Mouse (Mus musculus) neural tube, embryonic 13.5 days (tissue): Measurements from ENCODE around the gene Adamts2. TPM values are rescaled to one million over a fixed set of nuclear protein-coding genes. Genes with fewer than 3 reads are reported as not detected.

Source experiments
- ATAC-seq: fragments of 200-750 bp; cut with Nextera tagmentation; 2 replicates; pipeline ENCODE4 v1.8.0; 2017; ENCODE audit warnings: low read depth, mild to moderate bottlenecking, moderate TSS enrichment, moderate library complexity
- H3K27ac ChIP-seq: fragments of 300-500 bp; sonication (generic); replicated peaks from 2 replicates; pipeline ENCODE4 v1.5.1; 2015; ENCODE audit warnings: moderate library complexity, mild to moderate bottlenecking, inconsistent platforms
- H3K27me3 ChIP-seq: fragments of 300-500 bp; sonication (generic); 2 replicates; pipeline ENCODE4 v1.6.1; 2015; ENCODE audit warnings: mild to moderate bottlenecking, inconsistent platforms
- H3K36me3 ChIP-seq: fragments of 300-500 bp; sonication (generic); 2 replicates; pipeline ENCODE4 v1.6.1; 2015; ENCODE audit warnings: mild to moderate bottlenecking, inconsistent platforms
- H3K4me1 ChIP-seq: fragments of 300-500 bp; sonication (generic); replicated peaks from 2 replicates; pipeline ENCODE4 v1.6.1; 2015; ENCODE audit warnings: inconsistent platforms
- H3K4me2 ChIP-seq: fragments of 300-500 bp; sonication (generic); 2 replicates; pipeline ENCODE4 v1.6.1; 2015; ENCODE audit warnings: inconsistent platforms, mild to moderate bottlenecking, moderate library complexity
- H3K4me3 ChIP-seq: fragments of 300-500 bp; sonication (generic); 2 replicates; pipeline ENCODE4 v1.5.1; 2015; ENCODE audit warnings: mild to moderate bottlenecking, inconsistent platforms
- H3K9ac ChIP-seq: fragments of 300-500 bp; sonication (generic); 2 replicates; pipeline ENCODE4 v1.6.1; 2015; ENCODE audit warnings: moderate library complexity, mild to moderate bottlenecking, inconsistent platforms
- H3K9me3 ChIP-seq: fragments of 300-500 bp; sonication (generic); 2 replicates; pipeline ENCODE4 v1.6.1; 2016; ENCODE audit warnings: inconsistent platforms
- WGBS: fragments of 180-500 bp; shearing (Covaris S2); methylation state at CpG from one replicate; pipeline ENCODE4 v1.1.7; 2015; 5-methylcytosine and 5-hydroxymethylcytosine counted together
- polyA plus RNA-seq: library from polyadenylated mRNA; unstranded; fragments of >200 nt; fragmentation: Nextera tagmentation; extraction: Ambion mirVana; gene quantifications from 2 replicates; pipeline ENCODE4 v1.2.1, GENCODE M21; 2015

Adamts2 gene
- polyA plus RNA-seq, 1 experiment from 2014 or later: 3.7 TPM

DNA sequence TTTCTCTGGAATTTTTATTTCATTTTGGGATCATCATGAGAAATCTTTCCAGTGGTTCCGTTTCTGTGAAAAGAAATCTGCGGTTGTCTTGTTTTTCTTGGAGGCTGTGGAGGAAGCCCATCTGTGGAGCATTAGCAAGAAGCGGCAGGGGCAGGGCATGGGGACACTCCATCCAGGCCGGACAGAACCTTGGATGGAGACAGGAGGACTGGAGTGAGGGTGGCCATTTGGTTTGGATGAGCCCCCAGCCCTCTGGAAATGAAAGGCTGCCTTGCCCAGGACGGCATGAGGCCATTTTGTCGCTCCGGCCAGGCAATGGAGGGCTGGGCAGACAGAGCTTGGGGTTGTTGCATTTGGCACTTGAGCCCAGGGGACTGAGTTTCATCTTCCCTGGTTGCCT lies 80.1 kb downstream of the Adamts2 start:
- H3K9ac ChIP-seq: no peak overlapping the region
- no peak overlapping the region for H3K4me2 ChIP-seq
- no peaks in the 10 kb centered on the region for H3K27me3 ChIP-seq
- H3K4me1 ChIP-seq: no peaks in the 10 kb centered on the region
- H3K27ac ChIP-seq: no peak overlapping the region
- no peak for ATAC-seq
- 89% methylated on average over 7 of the region's 7 CpGs for WGBS
- H3K9me3 ChIP-seq: no peaks in the 10 kb centered on the region
- H3K4me3 ChIP-seq: no peak overlapping the region
- H3K36me3 ChIP-seq: no peaks in the 10 kb centered on the region

DNA sequence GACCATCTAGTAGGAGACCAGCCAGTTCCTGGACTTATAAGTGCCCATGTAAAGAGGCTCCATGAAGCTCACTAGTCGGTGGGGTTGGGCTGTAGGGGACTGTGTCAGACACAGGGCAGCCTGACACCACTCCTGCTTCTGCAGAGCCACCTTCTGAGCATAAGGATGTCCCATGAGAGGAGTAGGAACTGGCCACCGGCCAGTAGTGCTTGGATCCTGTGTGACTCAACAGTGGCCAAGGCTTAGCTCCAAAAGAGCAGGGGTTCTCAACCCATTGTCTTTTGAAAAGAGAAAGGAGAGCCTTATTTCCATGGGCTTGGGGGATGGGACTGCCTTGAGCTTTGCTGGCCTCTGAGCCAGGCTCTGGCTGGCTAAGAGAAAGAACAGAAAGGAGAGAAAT lies 81.9 kb downstream of the Adamts2 start:
- H3K4me3 ChIP-seq: no peak overlapping the region
- no peaks in the 10 kb centered on the region for H3K9me3 ChIP-seq
- no peaks in the 10 kb centered on the region for H3K27me3 ChIP-seq
- ATAC-seq: no peak
- H3K4me2 ChIP-seq: no peak overlapping the region
- H3K9ac ChIP-seq: no peak overlapping the region
- no peaks in the 10 kb centered on the region for H3K36me3 ChIP-seq
- H3K4me1 ChIP-seq: no peaks in the 10 kb centered on the region
- 82% methylated on average over 2 of the region's 2 CpGs for WGBS
- H3K27ac ChIP-seq: no peak overlapping the region

DNA sequence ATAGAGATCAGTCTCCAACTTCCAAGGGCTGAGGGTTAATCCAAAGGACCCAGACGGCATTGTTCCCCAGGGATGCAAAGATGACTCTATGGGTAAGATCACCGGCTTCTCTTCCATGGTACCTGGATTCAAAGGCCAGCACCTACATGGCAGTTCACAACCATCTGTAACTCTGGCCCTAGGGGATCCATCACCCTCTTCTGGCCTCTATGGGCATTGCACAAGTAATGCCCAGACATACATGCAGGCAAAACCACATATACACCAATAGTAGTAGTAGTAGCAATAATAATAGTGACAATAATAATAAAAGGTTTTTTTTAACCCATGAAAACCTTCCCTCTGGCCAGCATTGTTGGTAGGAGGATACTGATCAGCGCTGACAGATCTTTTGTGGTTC lies 86.7 kb downstream of the Adamts2 start:
- no peak for ATAC-seq
- Histone ChIP-seq H3K4me2 (no peak overlapping the region), H3K9me3 (no peaks in the 10 kb centered on the region), H3K4me3 (no peak overlapping the region), H3K9ac (no peak overlapping the region), H3K36me3 (no peaks in the 10 kb centered on the region), H3K27ac (no peak overlapping the region), H3K4me1 (no peaks in the 10 kb centered on the region), H3K27me3 (no peaks in the 10 kb centered on the region)
- WGBS: 87% methylated on average over 3 of the region's 3 CpGs

DNA sequence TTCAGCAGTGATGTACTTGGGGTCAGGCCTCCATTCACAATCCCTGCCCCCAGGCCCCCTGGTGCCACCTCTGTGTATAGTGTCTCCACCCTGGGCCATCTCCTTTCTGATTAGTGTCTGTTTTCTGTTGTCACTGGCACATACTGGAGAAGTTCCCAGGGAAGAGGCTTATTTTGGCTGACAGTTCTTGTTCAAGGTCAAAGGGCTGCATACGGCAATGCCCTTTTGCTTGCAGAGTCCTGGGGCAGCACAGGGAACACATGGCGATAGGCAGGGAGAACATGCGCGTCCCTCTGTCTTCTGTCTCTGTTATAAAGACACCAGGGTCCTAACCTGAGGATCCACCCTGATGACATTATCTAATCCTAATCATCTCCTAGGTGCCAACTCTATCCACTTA lies 87.8 kb downstream of the Adamts2 start:
- H3K4me1 ChIP-seq: no peaks in the 10 kb centered on the region

DNA sequence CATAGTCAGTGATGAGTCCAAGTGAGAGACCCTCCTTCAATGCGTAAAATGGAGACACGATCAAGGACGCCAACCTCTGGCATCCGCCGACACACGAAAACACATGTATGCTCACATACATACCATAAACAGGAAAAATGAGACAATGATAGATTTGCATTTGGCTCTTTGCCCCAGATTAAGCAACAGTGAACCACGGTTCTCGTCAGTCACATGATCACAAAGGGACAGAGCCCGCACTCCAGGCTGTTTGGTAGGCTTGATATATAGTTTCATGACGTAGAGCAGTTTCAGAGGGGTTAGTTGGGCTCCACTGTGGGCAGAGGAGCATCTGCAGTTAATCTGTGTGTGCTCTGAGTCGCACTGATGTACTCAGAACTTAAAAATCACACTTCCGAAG lies 98.1 kb downstream of the Adamts2 start:
- H3K9ac ChIP-seq: no peak overlapping the region
- H3K9me3 ChIP-seq: no peaks in the 10 kb centered on the region
- no peaks in the 10 kb centered on the region for H3K27me3 ChIP-seq
- no peak overlapping the region for H3K4me2 ChIP-seq
- ATAC-seq: no peak
- no peak overlapping the region for H3K4me3 ChIP-seq
- no peaks in the 10 kb centered on the region for H3K36me3 ChIP-seq
- no peaks in the 10 kb centered on the region for H3K4me1 ChIP-seq
- 88% methylated on average over 12 of the region's 12 CpGs for WGBS
- H3K27ac ChIP-seq: no peak overlapping the region

More for the DNA sequence above, 87.8 kb downstream of the Adamts2 start:
- no peak overlapping the region for H3K27ac ChIP-seq
- ATAC-seq: no peak
- H3K9me3 ChIP-seq: no peaks in the 10 kb centered on the region
- no peak overlapping the region for H3K9ac ChIP-seq
- no peaks in the 10 kb centered on the region for H3K27me3 ChIP-seq
- H3K4me3 ChIP-seq: no peak overlapping the region
- H3K36me3 ChIP-seq: no peaks in the 10 kb centered on the region
- WGBS: 93% methylated on average over 4 of the region's 4 CpGs
- H3K4me2 ChIP-seq: no peak overlapping the region

DNA sequence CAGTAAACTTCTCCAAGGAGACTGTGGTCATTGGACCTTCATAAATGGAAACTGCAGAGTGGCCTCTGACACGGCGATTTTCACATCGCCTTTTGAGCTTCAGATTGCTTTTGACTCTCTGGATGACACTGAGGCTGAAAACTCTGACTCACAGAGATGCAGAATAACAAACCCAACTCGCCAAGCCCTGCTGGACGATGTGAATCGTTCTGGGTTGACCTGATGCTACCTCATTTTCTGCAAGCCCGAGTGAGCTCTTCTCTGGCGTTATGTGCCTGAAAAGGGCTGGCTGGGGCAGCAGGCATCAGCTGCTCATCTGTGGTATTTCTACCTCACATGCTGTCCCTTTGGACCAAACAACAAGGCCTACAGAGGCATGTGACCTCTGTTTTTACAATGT lies 98.6 kb downstream of the Adamts2 start:
- no peak overlapping the region for H3K9ac ChIP-seq
- no peak overlapping the region for H3K4me2 ChIP-seq
- H3K4me1 ChIP-seq: no peaks in the 10 kb centered on the region
- no peaks in the 10 kb centered on the region for H3K27me3 ChIP-seq
- H3K4me3 ChIP-seq: no peak overlapping the region
- H3K9me3 ChIP-seq: no peaks in the 10 kb centered on the region
- no peak for ATAC-seq
- no peak overlapping the region for H3K27ac ChIP-seq
- WGBS: 89% methylated on average over 8 of the region's 8 CpGs
- no peaks in the 10 kb centered on the region for H3K36me3 ChIP-seq

DNA sequence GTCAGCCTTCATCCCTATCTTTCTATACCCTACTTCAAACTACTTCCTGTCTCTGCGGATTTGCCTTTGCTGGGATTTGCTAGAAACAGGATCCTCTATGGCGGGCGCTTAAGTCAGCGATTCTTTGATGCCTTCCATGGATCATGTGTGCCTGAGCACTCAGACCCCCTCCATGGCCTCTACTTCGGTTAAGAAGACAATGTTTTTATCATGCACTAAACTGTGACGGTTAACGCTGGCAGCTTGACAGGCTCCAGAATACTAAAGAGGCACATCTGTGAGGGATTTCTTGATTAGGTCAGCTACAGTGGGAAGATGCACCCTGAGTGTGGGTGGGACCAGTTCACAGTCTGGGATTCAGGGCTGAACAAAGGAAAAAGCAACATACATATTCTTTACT lies 101.5 kb downstream of the Adamts2 start:
- Histone ChIP-seq H3K27ac (no peak overlapping the region), H3K4me2 (no peak overlapping the region), H3K36me3 (no peaks in the 10 kb centered on the region), H3K4me1 (no peaks in the 10 kb centered on the region), H3K4me3 (no peak overlapping the region), H3K9ac (no peak overlapping the region), H3K9me3 (no peaks in the 10 kb centered on the region), H3K27me3 (no peaks in the 10 kb centered on the region)
- ATAC-seq: no peak
- 74% methylated on average over 7 of the region's 7 CpGs for WGBS

DNA sequence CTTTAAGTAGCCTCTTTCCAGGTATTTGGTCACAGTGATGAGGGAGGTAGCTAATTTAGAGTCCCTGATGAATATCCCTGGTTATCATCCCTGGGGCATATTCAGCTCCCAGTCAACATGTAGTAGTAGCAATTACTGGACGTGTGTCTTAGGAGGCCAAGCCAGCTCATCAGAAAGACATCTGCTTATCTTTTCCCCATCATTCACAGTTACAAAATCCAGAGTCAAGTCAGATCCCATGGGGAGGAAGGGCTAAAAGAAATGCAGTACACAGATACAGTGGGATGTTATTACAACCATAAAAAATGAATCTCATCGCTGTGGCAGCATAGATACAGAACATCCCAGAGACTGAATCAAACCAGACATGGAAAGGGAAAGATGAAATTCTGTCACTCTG lies 102.6 kb downstream of the Adamts2 start:
- Histone ChIP-seq H3K9me3 (no peaks in the 10 kb centered on the region), H3K36me3 (no peaks in the 10 kb centered on the region), H3K27ac (no peak overlapping the region), H3K9ac (no peak overlapping the region), H3K4me2 (no peak overlapping the region), H3K4me3 (no peak overlapping the region), H3K27me3 (no peaks in the 10 kb centered on the region), H3K4me1 (no peaks in the 10 kb centered on the region)
- 60% methylated on average over 2 of the region's 2 CpGs for WGBS
- ATAC-seq: no peak

DNA sequence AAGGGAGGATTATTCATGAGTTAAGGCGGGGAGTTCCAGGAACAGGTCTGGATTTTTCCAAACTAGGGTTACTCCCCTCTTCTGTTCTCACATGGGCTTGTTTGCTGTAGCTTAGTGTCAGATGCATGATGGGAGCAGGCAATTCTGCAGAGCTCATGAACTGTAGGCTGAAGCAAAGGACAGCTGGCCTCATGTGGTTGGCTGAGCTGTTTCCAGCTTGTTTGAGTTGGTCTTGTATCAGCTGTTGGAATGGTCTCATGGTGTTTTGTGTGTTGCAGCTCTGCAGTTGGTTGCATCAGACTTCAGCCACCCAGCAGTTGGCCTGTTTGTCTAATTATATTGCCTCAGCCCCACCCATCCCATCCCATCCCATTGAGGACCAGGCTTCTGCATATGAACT lies 105.4 kb downstream of the Adamts2 start:
- H3K4me3 ChIP-seq: no peak overlapping the region
- H3K4me2 ChIP-seq: no peak overlapping the region
- no peaks in the 10 kb centered on the region for H3K36me3 ChIP-seq
- WGBS: 88% methylated on average over 1 of the region's 1 CpGs
- no peak overlapping the region for H3K27ac ChIP-seq
- H3K9ac ChIP-seq: no peak overlapping the region
- 0 out of 2 replicates have a peak, but pooled peaks cover 4% of the 10 kb centered on the region for H3K4me1 ChIP-seq
- H3K9me3 ChIP-seq: no peaks in the 10 kb centered on the region
- no peaks in the 10 kb centered on the region for H3K27me3 ChIP-seq
- no peak for ATAC-seq

DNA sequence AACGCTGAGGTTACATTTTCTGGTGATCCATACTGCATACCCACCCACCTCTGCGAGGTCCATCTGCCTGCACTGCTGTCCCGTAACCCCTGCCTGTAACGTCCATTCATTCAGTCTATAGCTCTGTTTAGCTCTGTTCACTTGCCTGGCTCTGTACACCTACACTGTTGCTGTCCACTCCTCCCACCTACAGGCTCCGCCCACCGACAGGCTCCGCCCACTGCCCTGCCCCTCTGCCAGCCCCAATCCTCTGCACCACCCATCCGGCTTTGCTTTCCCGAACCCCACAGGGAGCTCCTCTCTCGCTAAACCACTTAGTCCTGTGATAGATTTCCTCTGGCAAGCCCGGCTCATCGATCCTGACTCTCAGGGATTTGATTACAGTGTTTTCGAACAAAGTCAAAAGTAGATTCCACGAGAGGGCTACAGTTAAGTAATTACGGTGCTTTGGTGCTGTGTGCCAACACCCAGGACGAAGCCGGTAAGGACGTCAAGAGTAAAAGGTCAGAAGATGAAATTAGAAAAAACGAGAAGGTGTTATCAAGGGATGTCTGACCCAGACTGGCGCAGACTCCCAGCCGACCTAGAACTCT lies 111.8 kb downstream of the Adamts2 start:
- Histone ChIP-seq H3K36me3 (no peaks in the 10 kb centered on the region), H3K27me3 (no peaks in the 10 kb centered on the region), H3K4me2 (no peak overlapping the region), H3K9ac (no peak overlapping the region), H3K4me1 (peaks cover 17% of the 10 kb centered on the region), H3K4me3 (no peak overlapping the region), H3K27ac (no peak overlapping the region), H3K9me3 (no peaks in the 10 kb centered on the region)
- no peak for ATAC-seq
- WGBS: 39% methylated on average over 21 of the region's 21 CpGs

DNA sequence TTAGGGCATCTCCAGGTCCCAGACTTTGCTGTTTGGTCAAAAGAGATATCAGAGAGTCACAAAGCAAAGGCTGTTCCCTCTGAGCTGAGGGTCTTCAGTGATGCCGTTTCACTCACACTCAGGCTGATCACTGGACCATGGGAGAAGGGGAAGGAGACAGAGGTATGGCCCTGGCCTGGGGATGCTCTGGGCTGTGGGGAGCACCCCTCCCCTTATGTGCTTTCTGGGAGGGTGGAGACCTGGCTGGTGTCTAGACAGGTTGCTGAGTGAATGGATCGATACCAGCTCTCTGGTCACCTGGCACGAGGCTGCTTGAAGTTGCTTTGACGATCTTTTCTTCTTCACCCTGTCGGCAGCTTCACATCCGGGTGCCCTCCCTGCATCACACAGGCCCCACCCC lies 113.2 kb downstream of the Adamts2 start:
- no peak for ATAC-seq
- Histone ChIP-seq H3K9ac (no peak overlapping the region), H3K9me3 (no peaks in the 10 kb centered on the region), H3K4me1 (peaks cover 17% of the 10 kb centered on the region), H3K27me3 (no peaks in the 10 kb centered on the region), H3K27ac (no peak overlapping the region), H3K4me2 (no peak overlapping the region), H3K4me3 (no peak overlapping the region), H3K36me3 (no peaks in the 10 kb centered on the region)
- WGBS: 59% methylated on average over 6 of the region's 6 CpGs

DNA sequence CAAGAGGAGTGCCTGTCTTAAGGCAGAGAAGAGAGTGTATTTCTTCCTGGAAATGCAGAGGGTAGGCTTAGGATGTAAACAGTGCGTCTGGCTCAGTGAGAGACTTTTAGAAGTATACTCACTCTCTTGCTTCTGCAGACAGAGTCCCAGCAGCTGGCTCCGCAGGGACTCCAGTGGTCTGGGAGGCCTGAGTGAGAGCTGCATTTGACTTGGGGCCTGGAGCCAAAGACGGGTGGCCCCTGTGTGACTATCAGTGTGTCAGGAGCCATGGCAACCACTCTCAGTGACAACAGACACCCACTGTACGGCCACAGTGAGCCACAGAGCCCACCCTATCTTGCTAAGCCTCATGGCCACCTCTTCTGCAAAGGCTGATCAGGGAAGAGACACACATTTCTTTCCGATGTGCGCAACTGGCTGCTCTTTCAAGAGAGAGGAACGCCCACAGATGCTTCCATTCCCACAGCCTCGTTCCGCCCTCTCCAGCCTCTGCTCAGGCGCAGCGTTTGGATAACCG lies 115.6 kb downstream of the Adamts2 start:
- Histone ChIP-seq H3K4me2 (no peak overlapping the region), H3K9me3 (no peaks in the 10 kb centered on the region), H3K36me3 (no peaks in the 10 kb centered on the region), H3K27me3 (no peaks in the 10 kb centered on the region), H3K4me3 (no peak overlapping the region), H3K27ac (no peak overlapping the region), H3K4me1 (peaks cover 19% of the 10 kb centered on the region), H3K9ac (no peak overlapping the region)
- no peak for ATAC-seq
- WGBS: 65% methylated on average over 12 of the region's 12 CpGs

DNA sequence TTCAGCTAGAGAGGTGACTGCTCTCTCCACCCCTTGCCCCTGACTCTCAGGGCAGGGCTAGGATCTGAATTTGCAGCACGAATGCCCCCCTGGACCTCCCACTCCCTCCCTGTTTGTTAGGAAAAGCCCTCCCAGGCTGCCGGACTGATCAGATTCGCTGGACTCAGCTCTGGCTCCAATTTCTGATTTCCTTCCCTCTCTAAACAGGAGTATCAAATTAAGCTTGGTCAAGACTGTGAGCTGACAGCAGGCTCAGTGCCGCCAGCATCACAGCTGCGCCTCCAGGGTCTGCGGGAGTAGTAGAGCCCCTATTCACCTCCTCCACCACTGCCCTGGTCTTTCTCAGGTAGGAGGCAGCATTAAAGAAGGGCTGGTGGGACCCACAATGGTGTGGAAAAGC lies 117.0 kb downstream of the Adamts2 start:
- H3K27ac ChIP-seq: no peak overlapping the region
- H3K4me3 ChIP-seq: no peak overlapping the region
- no peak for ATAC-seq
- H3K9me3 ChIP-seq: no peaks in the 10 kb centered on the region
- H3K27me3 ChIP-seq: no peaks in the 10 kb centered on the region
- WGBS: 66% methylated on average over 6 of the region's 6 CpGs
- no peak overlapping the region for H3K4me2 ChIP-seq
- peaks cover 16% of the 10 kb centered on the region for H3K4me1 ChIP-seq
- no peak overlapping the region for H3K9ac ChIP-seq
- no peaks in the 10 kb centered on the region for H3K36me3 ChIP-seq
